22 mouse cellular contexts compared by ENCODE assay signal in the genomic region with DNA sequence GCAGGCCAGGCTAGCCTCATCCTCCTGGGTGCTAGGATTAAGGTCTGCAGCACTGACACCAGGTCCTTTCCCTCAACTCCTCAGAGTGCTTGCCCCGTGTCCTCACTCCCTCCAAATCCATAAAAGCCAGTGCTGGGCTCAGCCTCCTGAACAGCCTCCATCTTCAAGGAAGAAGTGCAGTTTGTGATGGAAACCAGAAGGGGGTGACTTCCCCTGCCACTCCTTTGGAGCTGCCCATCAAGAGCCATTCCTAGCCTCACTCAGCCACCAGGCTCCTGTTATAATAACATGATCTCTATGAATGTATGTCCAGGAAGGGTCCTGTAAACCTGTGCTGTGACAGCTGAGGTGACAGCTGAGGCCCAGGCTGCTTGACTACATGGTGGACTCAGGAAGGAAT. TPM values are rescaled to one million over a fixed set of nuclear protein-coding genes. Genes with fewer than 3 reads are reported as not detected.
DNase-seq lines count a peak whose midpoint lies in the region; ATAC-seq and TF ChIP-seq lines count a peak whose summit lies in the region.
"Had no signal": no experiment of that assay in that cellular context is flagged by ENCODE, and none has a peak within 500 bp of the region (broad histone marks: within the 10 kb centered on the region; RNA-seq: fewer than 3 reads in every experiment).

No protein-coding gene starts in this region.

- TF ChIP-seq CTCF in kidney, adult 2 months (conservative IDR thresholded peaks at IDR 0.05; ENCODE audit: insufficient read depth, insufficient read length, low read depth, low read length) = peak; percentile 54
- TF ChIP-seq CTCF in lung, postnatal 0 days (IDR thresholded peaks at IDR 0.05) = peak; percentile 29
- TF ChIP-seq CTCF in stomach, postnatal 0 days (IDR thresholded peaks at IDR 0.05; ENCODE audit: low read depth) = peak; percentile 37

- H3K9me3 ChIP-seq in limb, embryonic 13.5 days = no peaks in the 10 kb centered on the region
- no peaks in the 10 kb centered on the region for H3K9me3 ChIP-seq in limb, embryonic 10.5 days (replicated peaks)
- H3K9me3 ChIP-seq in lung, postnatal 0 days (ENCODE audit: low read length) = no peaks in the 10 kb centered on the region
- no peaks in the 10 kb centered on the region for H3K9me3 ChIP-seq in stomach, postnatal 0 days (ENCODE audit: control insufficient read depth, low read length)
- H3K9me3 ChIP-seq: embryonic facial prominence, embryonic 10.5 days; forebrain, embryonic 15.5 days; heart, embryonic 13.5 days; hindbrain, embryonic 15.5 days had no signal

- no peaks in the 10 kb centered on the region for H3K27me3 ChIP-seq in kidney, adult 2 months (replicated peaks; ENCODE audit: control insufficient read depth, insufficient read depth, low read length)
- no peaks in the 10 kb centered on the region for H3K27me3 ChIP-seq in limb, embryonic 13.5 days
- no peaks in the 10 kb centered on the region for H3K27me3 ChIP-seq in limb, embryonic 10.5 days (ENCODE audit: low read depth, poor library complexity, severe bottlenecking)
- H3K27me3 ChIP-seq in lung, postnatal 0 days (replicated peaks; ENCODE audit: insufficient read depth, low read length) = no peaks in the 10 kb centered on the region
- no peaks in the 10 kb centered on the region for H3K27me3 ChIP-seq in stomach, postnatal 0 days (ENCODE audit: control insufficient read depth, insufficient read depth, low read length)
- H3K27me3 ChIP-seq: CH12.LX; forebrain, embryonic 15.5 days; heart, embryonic 13.5 days; hindbrain, embryonic 15.5 days had no signal

- TF ChIP-seq POLR2A in kidney, adult 2 months (IDR thresholded peaks at IDR 0.05; ENCODE audit: low read depth, low read length) = no peak

- TF ChIP-seq EP300 in lung, postnatal 0 days (IDR thresholded peaks at IDR 0.05) = no peak
- no peak for TF ChIP-seq EP300 in stomach, postnatal 0 days (optimal IDR thresholded peaks at IDR 0.05)

- 75% methylated on average over 1 of the region's 1 CpGs for WGBS in kidney, adult 2 months
- WGBS in limb, embryonic 13.5 days = 51% methylated on average over 1 of the region's 1 CpGs
- 42% methylated on average over 1 of the region's 1 CpGs for WGBS in limb, embryonic 10.5 days
- 56% methylated on average over 1 of the region's 1 CpGs for WGBS in lung, postnatal 0 days
- 74% methylated on average over 1 of the region's 1 CpGs for WGBS in stomach, postnatal 0 days

- no peaks in the 10 kb centered on the region for H3K36me3 ChIP-seq in kidney, adult 2 months (ENCODE audit: control insufficient read depth, insufficient read depth, low read length)
- no peaks in the 10 kb centered on the region for H3K36me3 ChIP-seq in limb, embryonic 13.5 days
- H3K36me3 ChIP-seq in limb, embryonic 10.5 days = no peaks in the 10 kb centered on the region
- H3K36me3 ChIP-seq in lung, postnatal 0 days (ENCODE audit: insufficient read depth, low read length) = no peaks in the 10 kb centered on the region
- no peaks in the 10 kb centered on the region for H3K36me3 ChIP-seq in stomach, postnatal 0 days (ENCODE audit: control insufficient read depth, insufficient read depth, low read length)
- H3K36me3 ChIP-seq: embryonic facial prominence, embryonic 10.5 days; forebrain, embryonic 15.5 days; heart, embryonic 13.5 days; hindbrain, embryonic 15.5 days had no signal

- H3K27ac ChIP-seq in kidney, adult 2 months (ENCODE audit: insufficient read depth, low read depth, low read length) = no peak overlapping the region
- no peak overlapping the region for H3K27ac ChIP-seq in limb, embryonic 13.5 days
- H3K27ac ChIP-seq in limb, embryonic 10.5 days = no peak overlapping the region
- no peak overlapping the region for H3K27ac ChIP-seq in lung, postnatal 0 days (ENCODE audit: low read length)
- no peak overlapping the region for H3K27ac ChIP-seq in stomach, postnatal 0 days (replicated peaks)
- H3K27ac ChIP-seq: embryonic facial prominence, embryonic 10.5 days; forebrain, embryonic 15.5 days; heart, embryonic 13.5 days; hindbrain, embryonic 15.5 days had no signal

- no peak overlapping the region for H3K4me2 ChIP-seq in limb, embryonic 13.5 days (replicated peaks)
- H3K4me2 ChIP-seq in lung, postnatal 0 days (replicated peaks; ENCODE audit: low read depth, low read length) = no peak overlapping the region
- H3K4me2 ChIP-seq in stomach, postnatal 0 days (replicated peaks; ENCODE audit: low read depth) = no peak overlapping the region
- H3K4me2 ChIP-seq: forebrain, embryonic 15.5 days; heart, embryonic 13.5 days; hindbrain, embryonic 15.5 days had no signal

- H3K4me3 ChIP-seq in kidney, adult 2 months (ENCODE audit: insufficient read depth, low read depth, low read length) = no peak overlapping the region
- no peak overlapping the region for H3K4me3 ChIP-seq in limb, embryonic 13.5 days
- H3K4me3 ChIP-seq in limb, embryonic 10.5 days = no peak overlapping the region
- no peak overlapping the region for H3K4me3 ChIP-seq in lung, postnatal 0 days (ENCODE audit: low read depth, low read length)
- H3K4me3 ChIP-seq in stomach, postnatal 0 days (ENCODE audit: low read depth, low read length) = no peak overlapping the region
- H3K4me3 ChIP-seq: embryonic facial prominence, embryonic 10.5 days; forebrain, embryonic 15.5 days; heart, embryonic 13.5 days; hindbrain, embryonic 15.5 days had no signal

- no peak for DNase-seq in kidney, adult 2 months
- no peak for DNase-seq in kidney, adult 9 months
- no peak for DNase-seq in limb, embryonic 10.5 days (ENCODE audit: low spot score)
- no peak for DNase-seq in lung, postnatal 0 days (ENCODE audit: low spot score)
- DNase-seq in lung, postnatal 4 days = no peak
- DNase-seq in stomach, postnatal 0 days (ENCODE audit: low spot score) = no peak
- DNase-seq in right cerebral cortex, postnatal 25 days = no peak
- DNase-seq: adrenal gland, adult 2 months; adrenal gland, postnatal 25 days; cerebellum, adult 11 months; cerebellum, adult 8-10 months; cerebellum, postnatal 14 days; gastrocnemius, postnatal 36 days; heart, adult 11 months; heart, postnatal 36 days had no signal

- no peak overlapping the region for H3K9ac ChIP-seq in limb, embryonic 13.5 days
- no peak overlapping the region for H3K9ac ChIP-seq in lung, postnatal 0 days (replicated peaks; ENCODE audit: low read depth)
- H3K9ac ChIP-seq in stomach, postnatal 0 days (ENCODE audit: low read length) = no peak overlapping the region
- H3K9ac ChIP-seq: forebrain, embryonic 15.5 days; heart, embryonic 13.5 days; hindbrain, embryonic 15.5 days had no signal

- H3K4me1 ChIP-seq in kidney, adult 2 months (ENCODE audit: control insufficient read depth, insufficient read depth, low read length) = no peaks in the 10 kb centered on the region
- peaks cover 8% of the 10 kb centered on the region for H3K4me1 ChIP-seq in limb, embryonic 13.5 days
- H3K4me1 ChIP-seq in limb, embryonic 10.5 days = peaks cover 7% of the 10 kb centered on the region
- H3K4me1 ChIP-seq in lung, postnatal 0 days (ENCODE audit: insufficient read depth, low read depth, low read length) = no peaks in the 10 kb centered on the region
- no peaks in the 10 kb centered on the region for H3K4me1 ChIP-seq in stomach, postnatal 0 days (replicated peaks; ENCODE audit: control insufficient read depth, insufficient read depth)
- H3K4me1 ChIP-seq: forebrain, embryonic 15.5 days; heart, embryonic 13.5 days; hindbrain, embryonic 15.5 days had no signal

- peak; percentile 44; the same call in 1 of the 2 replicates for ATAC-seq in limb, embryonic 13.5 days (ENCODE audit: low FRiP score, low read depth)
- ATAC-seq in lung, postnatal 0 days = no peak
- ATAC-seq in stomach, postnatal 0 days (ENCODE audit: low FRiP score, low TSS enrichment) = no peak
- ATAC-seq: forebrain, embryonic 15.5 days had no signal

RNA-seq across cellular contexts. Expression of a gene that starts 3.7 kb away (rescaled TPM):
- 526 and 582 TPM in 2 replicates for polyA plus RNA-seq in kidney, adult 2 months (2012; rRNA removed)
- polyA plus RNA-seq in limb, embryonic 13.5 days (2015; fragmentation: Nextera tagmentation; extraction: Ambion mirVana) = 0.05 TPM in 1 of 2 replicates, not detected in the other
- not detected in 2 replicates for polyA plus RNA-seq in limb, embryonic 10.5 days (2016; fragmentation: Nextera tagmentation; extraction: Ambion mirVana)
- 0.20 and 0.56 TPM in 2 replicates for polyA plus RNA-seq in lung, postnatal 0 days (2015; fragmentation: Nextera tagmentation; extraction: Ambion mirVana)
- polyA plus RNA-seq in stomach, postnatal 0 days (2015; fragmentation: Nextera tagmentation; extraction: Ambion mirVana) = 0.06 TPM in 1 of 2 replicates, not detected in the other
- polyA plus RNA-seq: embryonic facial prominence, embryonic 10.5 days had no signal

RNA-seq across cellular contexts. Expression of a gene that starts 30.5 kb away (rescaled TPM):
- 355 and 358 TPM in 2 replicates for polyA plus RNA-seq in kidney, adult 2 months (2012; rRNA removed)
- polyA plus RNA-seq in limb, embryonic 13.5 days (2015; fragmentation: Nextera tagmentation; extraction: Ambion mirVana) = not detected in 2 replicates
- polyA plus RNA-seq in limb, embryonic 10.5 days (2016; fragmentation: Nextera tagmentation; extraction: Ambion mirVana) = not detected in 2 replicates
- not detected in 2 replicates for polyA plus RNA-seq in lung, postnatal 0 days (2015; fragmentation: Nextera tagmentation; extraction: Ambion mirVana)
- polyA plus RNA-seq in stomach, postnatal 0 days (2015; fragmentation: Nextera tagmentation; extraction: Ambion mirVana) = not detected in 2 replicates
- polyA plus RNA-seq: adrenal gland, adult 2 months; heart, embryonic 13.5 days; heart, postnatal 0 days had no signal

Comparison
In these comparisons a context has a peak if more than half of its experiments do, and no peak if none do; other contexts are left out.
1. RNA of a gene that starts 3.7 kb away (polyA plus RNA-seq): 526 to 582 TPM in kidney, adult 2 months; 0.20 to 0.56 TPM in lung, postnatal 0 days, 0.06 TPM in stomach, postnatal 0 days, 0.05 TPM in limb, embryonic 13.5 days and not detected in limb, embryonic 10.5 days; every median in the first group is over 100 times any median in the second.
2. RNA of a gene that starts 30.5 kb away (polyA plus RNA-seq): 355 to 358 TPM in kidney, adult 2 months; not detected in limb, embryonic 13.5 days, not detected in limb, embryonic 10.5 days, not detected in lung, postnatal 0 days and not detected in stomach, postnatal 0 days; every median in the first group is over 100 times any median in the second.
3. Peak in every context shown above with its lines, with median percentiles within 50 percentile points of each other: CTCF ChIP-seq.